Mouse (Mus musculus) kidney, embryonic 15.5 days (tissue): ENCODE results near the gene Cpt1c. TPM values are rescaled to one million over a fixed set of nuclear protein-coding genes. Genes with fewer than 3 reads are reported as not detected.

Experiments
- ATAC-seq: fragments of 200-750 bp; cut with Nextera tagmentation; replicated peaks from 2 replicates; pipeline ENCODE4 v1.8.0; 2017; ENCODE audit warnings: moderate TSS enrichment; ENCODE audit not compliant: low FRiP score
- H3K27ac ChIP-seq: fragments of 300-500 bp; sonication (generic); 2 replicates; pipeline ENCODE4 v1.5.1; 2015; ENCODE audit warnings: mild to moderate bottlenecking, inconsistent platforms
- H3K27me3 ChIP-seq: fragments of 300-500 bp; sonication (generic); 2 replicates; pipeline ENCODE4 v1.6.1; 2015; ENCODE audit warnings: inconsistent platforms
- H3K36me3 ChIP-seq: fragments of 300-500 bp; sonication (generic); 2 replicates; pipeline ENCODE4 v1.6.1; 2015; ENCODE audit warnings: inconsistent platforms
- H3K4me1 ChIP-seq: fragments of 300-500 bp; sonication (generic); 2 replicates; pipeline ENCODE4 v1.6.1; 2015; ENCODE audit warnings: inconsistent platforms
- H3K4me2 ChIP-seq: fragments of 300-500 bp; sonication (generic); 2 replicates; pipeline ENCODE4 v1.6.1; 2015; ENCODE audit warnings: moderate library complexity, mild to moderate bottlenecking, inconsistent platforms
- H3K4me3 ChIP-seq: fragments of 300-500 bp; sonication (generic); replicated peaks from 2 replicates; pipeline ENCODE4 v1.5.1; 2015; ENCODE audit warnings: mild to moderate bottlenecking, inconsistent platforms
- H3K9ac ChIP-seq: fragments of 300-500 bp; sonication (generic); 2 replicates; pipeline ENCODE4 v1.6.1; 2015; ENCODE audit warnings: mild to moderate bottlenecking, inconsistent platforms
- H3K9me3 ChIP-seq: fragments of 300-500 bp; sonication (generic); replicated peaks from 2 replicates; pipeline ENCODE4 v1.6.1; 2016; ENCODE audit warnings: inconsistent platforms
- WGBS: fragments of 180-500 bp; shearing (Covaris S2); methylation state at CpG from one replicate; pipeline ENCODE4 v1.1.7; 2015; ENCODE audit warnings: mixed read lengths; 5-methylcytosine and 5-hydroxymethylcytosine counted together
- polyA plus RNA-seq: library from polyadenylated mRNA; unstranded; fragments of >200 nt; fragmentation: Nextera tagmentation; extraction: Ambion mirVana; gene quantifications from 2 replicates; pipeline ENCODE4 v1.2.1, GENCODE M21; 2015

Gene Cpt1c
- polyA plus RNA-seq, 1 experiment from 2014 or later, result 25.1 TPM

DNA sequence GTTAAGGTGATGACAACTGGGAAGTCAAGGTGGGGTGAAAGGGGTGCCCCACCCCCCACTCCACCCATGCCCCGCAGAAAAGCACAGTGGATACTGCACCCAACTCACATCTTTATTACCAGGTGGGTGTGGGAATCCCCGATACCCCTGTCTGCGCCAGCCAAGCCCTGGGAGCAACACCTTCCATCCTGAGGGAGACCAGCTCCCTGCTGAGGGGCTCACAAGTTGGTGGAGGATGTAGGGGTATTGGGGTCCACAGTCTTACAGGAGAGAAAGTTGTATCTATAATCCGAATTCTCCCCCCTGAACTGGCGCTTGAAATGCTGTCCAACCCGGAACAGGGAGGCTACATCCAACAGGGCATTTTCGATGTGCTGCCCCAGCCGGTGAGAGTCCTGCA, 15.4 kb downstream of the Cpt1c start:
- Histone ChIP-seq H3K27ac (no peak overlapping the region), H3K9me3 (no peaks in the 10 kb centered on the region), H3K4me2 (no peak overlapping the region), H3K36me3 (peaks cover 33% of the 10 kb centered on the region), H3K9ac (no peak overlapping the region), H3K4me3 (no peak overlapping the region), H3K27me3 (no peaks in the 10 kb centered on the region), H3K4me1 (peaks cover 9% of the 10 kb centered on the region)
- WGBS, result 91% methylated on average over 8 of the region's 8 CpGs
- ATAC-seq, result no peak

GRCm38 (mm10) chr7:44958208-44958607, 16.4 kb downstream of the Cpt1c start:
- Histone ChIP-seq H3K27ac (no peak overlapping the region), H3K9me3 (no peaks in the 10 kb centered on the region), H3K9ac (no peak overlapping the region), H3K4me2 (no peak overlapping the region), H3K36me3 (peaks cover 26% of the 10 kb centered on the region), H3K4me3 (no peak overlapping the region), H3K4me1 (peaks cover 9% of the 10 kb centered on the region), H3K27me3 (no peaks in the 10 kb centered on the region)
- WGBS, result 55% methylated on average over 7 of the region's 7 CpGs
- no peak for ATAC-seq

GRCm38 (mm10) chr7:44957183-44957835, 17.3 kb downstream of the Cpt1c start:
- Histone ChIP-seq H3K27me3 (no peaks in the 10 kb centered on the region), H3K4me2 (no peak overlapping the region), H3K4me1 (peaks cover 16% of the 10 kb centered on the region), H3K4me3 (no peak overlapping the region), H3K27ac (peak overlapping the region; percentile 29), H3K9ac (no peak overlapping the region), H3K36me3 (peaks cover 18% of the 10 kb centered on the region), H3K9me3 (no peaks in the 10 kb centered on the region)
- WGBS, result 72% methylated on average over 20 of the region's 20 CpGs
- ATAC-seq, result no peak

- Histone ChIP-seq H3K9me3 (no peaks in the 10 kb centered on the region), H3K4me1 (peaks cover 26% of the 10 kb centered on the region), H3K27me3 (peaks cover 6% of the 10 kb centered on the region), H3K9ac (no peak overlapping the region), H3K27ac (no peak overlapping the region), H3K4me3 (no peak overlapping the region), H3K36me3 (peaks cover 9% of the 10 kb centered on the region; the same call in 1 of the 2 replicates), H3K4me2 (no peak overlapping the region)
- 57% methylated on average over 6 of the region's 6 CpGs for WGBS
- no peak for ATAC-seq
Observed at GRCm38 (mm10) chr7:44956266-44956665, 18.4 kb downstream of the Cpt1c start.

DNA sequence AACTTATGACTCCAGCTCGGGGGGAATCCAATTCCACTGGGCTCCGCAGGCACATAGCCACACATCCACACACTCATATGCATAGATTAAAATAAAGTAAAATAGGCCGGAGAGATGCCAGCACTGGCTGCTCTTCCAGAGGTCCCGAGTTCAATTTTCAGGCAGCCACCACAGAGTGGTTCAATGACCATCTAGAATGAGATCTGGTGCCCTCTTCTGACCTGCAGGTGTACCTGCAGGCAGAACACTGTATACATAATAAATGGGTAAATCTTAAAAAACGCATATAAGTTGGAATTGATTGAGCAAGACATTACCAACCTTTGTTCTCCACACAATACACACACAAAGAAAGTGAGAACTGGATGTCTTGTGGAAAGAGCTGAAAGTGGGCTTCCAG, 19.0 kb downstream of the Cpt1c start:
- Histone ChIP-seq H3K4me2 (no peak overlapping the region), H3K4me3 (no peak overlapping the region), H3K27me3 (peaks cover 12% of the 10 kb centered on the region), H3K9me3 (no peaks in the 10 kb centered on the region), H3K27ac (no peak overlapping the region), H3K36me3 (peaks cover 4% of the 10 kb centered on the region; the same call in 1 of the 2 replicates), H3K4me1 (peaks cover 26% of the 10 kb centered on the region), H3K9ac (no peak overlapping the region)
- 45% methylated on average over 5 of the region's 5 CpGs for WGBS
- ATAC-seq, result no peak

DNA sequence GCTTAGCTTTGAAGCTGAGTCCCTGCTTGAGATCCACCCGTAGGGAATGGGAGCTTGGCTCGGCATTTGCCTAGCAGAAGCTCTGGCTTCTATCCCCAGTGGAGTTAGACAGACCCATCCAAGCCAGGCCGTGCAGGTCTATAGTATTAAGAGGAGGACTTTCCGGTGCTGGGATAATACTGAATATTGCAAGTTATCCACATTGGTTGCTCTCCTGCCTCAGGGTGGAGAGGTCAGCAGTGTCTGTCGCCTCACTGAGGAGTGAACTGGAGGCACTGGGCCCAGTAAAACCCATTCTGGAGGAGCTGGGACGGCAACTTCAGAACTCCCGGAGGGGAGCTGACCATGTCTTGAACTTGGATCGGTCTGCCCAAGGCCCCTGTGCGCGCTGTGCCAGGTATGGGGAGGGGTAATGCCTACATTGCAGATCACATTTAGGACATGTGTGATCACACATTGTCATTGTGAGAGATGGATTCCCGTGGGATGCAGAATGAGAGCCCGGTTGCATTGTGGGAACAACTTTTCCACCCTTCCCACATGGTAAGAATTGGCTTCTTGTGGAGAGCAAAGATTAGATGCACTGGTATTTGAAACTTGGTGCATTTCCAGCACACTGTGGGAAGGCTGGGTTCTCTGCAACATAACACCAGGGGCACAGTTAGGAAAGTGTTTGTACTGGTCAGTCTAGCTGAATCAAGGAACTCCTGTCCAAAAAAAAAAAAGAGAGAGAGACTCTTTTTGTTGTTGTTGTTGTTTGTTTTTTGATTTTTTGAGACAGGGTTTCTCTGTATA, 20.4 kb downstream of the Cpt1c start:
- Histone ChIP-seq H3K27ac (no peak overlapping the region), H3K36me3 (peaks cover 1% of the 10 kb centered on the region; the same call in 1 of the 2 replicates), H3K9ac (no peak overlapping the region), H3K4me2 (no peak overlapping the region), H3K9me3 (no peaks in the 10 kb centered on the region), H3K4me3 (no peak overlapping the region), H3K4me1 (peaks cover 26% of the 10 kb centered on the region), H3K27me3 (peaks cover 25% of the 10 kb centered on the region)
- no peak for ATAC-seq
- 85% methylated on average over 12 of the region's 12 CpGs for WGBS

DNA sequence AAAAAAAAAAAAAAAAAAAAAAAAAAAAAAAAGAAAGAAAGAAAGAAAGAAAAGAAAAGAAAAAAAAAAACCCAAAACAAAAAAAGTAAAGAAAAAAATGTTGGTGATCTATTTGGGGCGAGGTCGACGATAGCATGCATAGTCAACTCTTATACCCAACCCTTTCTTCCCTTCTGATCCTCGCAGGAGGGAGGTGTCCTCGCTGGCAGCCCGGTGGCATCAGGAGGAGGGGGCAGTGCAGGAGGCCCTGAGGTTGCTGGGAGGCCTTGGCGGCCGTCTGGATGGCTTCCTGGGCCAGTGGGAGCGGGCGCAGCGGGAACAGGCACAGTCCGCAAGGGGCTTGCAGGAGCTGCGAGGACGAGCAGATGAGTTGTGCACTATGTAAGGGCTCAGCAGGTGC, 21.1 kb downstream of the Cpt1c start:
- H3K36me3 ChIP-seq, result no peaks in the 10 kb centered on the region

DNA sequence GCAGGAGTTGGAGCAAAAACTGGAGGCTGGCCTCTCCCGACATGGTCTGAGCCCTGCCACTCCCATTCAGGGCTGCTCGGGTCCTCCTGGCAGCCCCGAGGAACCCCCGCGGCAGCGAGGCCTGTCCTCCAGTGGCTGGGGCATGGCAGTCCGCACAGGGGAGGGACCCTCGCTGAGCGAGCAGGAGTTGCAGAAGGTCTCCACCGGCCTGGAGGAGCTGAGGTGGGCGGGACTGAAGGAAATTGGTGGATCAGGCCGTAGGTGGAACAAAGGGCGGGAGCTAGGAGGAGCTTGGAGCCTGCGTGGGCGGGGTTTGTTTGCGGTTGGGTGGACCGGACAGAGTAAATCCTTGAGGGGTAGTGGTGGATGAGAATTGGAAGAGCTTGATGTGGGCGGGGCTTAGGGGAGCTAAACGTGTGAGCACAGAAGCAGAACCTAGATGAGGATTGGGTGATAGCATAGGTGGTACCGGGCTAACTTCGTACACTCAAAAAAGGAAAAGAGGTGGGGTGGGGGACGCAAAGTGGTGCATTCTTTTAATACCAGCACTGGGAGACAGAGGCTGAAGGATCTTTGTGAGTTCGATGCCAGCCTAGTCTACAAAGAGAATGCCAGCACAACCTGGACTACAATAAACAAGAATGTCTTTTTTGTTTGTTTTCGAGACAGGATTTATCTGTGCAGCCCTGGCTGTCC, 21.9 kb downstream of the Cpt1c start:
- H3K27me3 ChIP-seq, result peaks cover 34% of the 10 kb centered on the region
- H3K9me3 ChIP-seq, result no peaks in the 10 kb centered on the region
- WGBS, result 7% methylated on average over 24 of the region's 24 CpGs
- peaks cover 22% of the 10 kb centered on the region for H3K4me1 ChIP-seq
- peak overlapping the region; percentile 54 for H3K4me3 ChIP-seq
- ATAC-seq, result peak; percentile 91
- H3K36me3 ChIP-seq, result no peaks in the 10 kb centered on the region
- peak overlapping the region; percentile 87 for H3K27ac ChIP-seq
- H3K9ac ChIP-seq, result peak overlapping the region; percentile 57
- H3K4me2 ChIP-seq, result peak overlapping the region; percentile 93

More for the DNA sequence above, 21.1 kb downstream of the Cpt1c start:
- Histone ChIP-seq H3K4me3 (no peak overlapping the region), H3K4me1 (peaks cover 26% of the 10 kb centered on the region), H3K4me2 (no peak overlapping the region), H3K27me3 (peaks cover 30% of the 10 kb centered on the region), H3K27ac (no peak overlapping the region), H3K9me3 (no peaks in the 10 kb centered on the region), H3K9ac (no peak overlapping the region)
- 59% methylated on average over 14 of the region's 14 CpGs for WGBS
- ATAC-seq, result no peak

DNA sequence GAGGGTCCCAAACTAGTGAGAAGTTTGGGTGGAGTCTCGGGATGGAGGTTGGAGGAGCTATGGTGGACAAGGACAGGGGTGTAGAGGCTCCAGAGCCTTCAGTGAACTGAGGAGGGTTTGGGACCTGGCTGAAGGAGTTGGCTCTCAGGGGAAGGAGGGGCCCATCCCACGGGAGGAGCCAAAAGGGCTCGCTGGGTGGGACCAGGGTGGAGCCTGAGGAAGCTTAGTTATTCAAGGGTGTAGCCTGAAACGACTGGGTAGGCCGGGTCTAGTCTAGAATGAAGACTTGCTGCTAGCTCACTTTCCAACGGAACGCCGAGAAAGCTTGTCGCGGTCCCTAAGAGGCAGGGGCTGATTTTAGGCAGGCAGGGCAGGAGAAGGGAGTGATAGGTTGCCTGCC, 22.7 kb downstream of the Cpt1c start:
- H3K9me3 ChIP-seq, result no peaks in the 10 kb centered on the region
- under 1% methylated on average over 10 of the region's 10 CpGs for WGBS
- H3K36me3 ChIP-seq, result no peaks in the 10 kb centered on the region
- peak overlapping the region; percentile 93 for H3K4me2 ChIP-seq
- peaks cover 34% of the 10 kb centered on the region for H3K27me3 ChIP-seq
- peak overlapping the region; percentile 87 for H3K27ac ChIP-seq
- ATAC-seq, result peak; percentile 89
- peak overlapping the region; percentile 54 for H3K4me3 ChIP-seq
- peak overlapping the region; percentile 57 for H3K9ac ChIP-seq
- H3K4me1 ChIP-seq, result peaks cover 17% of the 10 kb centered on the region

GRCm38 (mm10) chr7:44949922-44950321, 24.7 kb downstream of the Cpt1c start:
- peaks cover 34% of the 10 kb centered on the region for H3K27me3 ChIP-seq
- no peak overlapping the region for H3K27ac ChIP-seq
- no peaks in the 10 kb centered on the region for H3K9me3 ChIP-seq
- H3K4me2 ChIP-seq, result no peak overlapping the region
- peaks cover 17% of the 10 kb centered on the region for H3K4me1 ChIP-seq
- H3K36me3 ChIP-seq, result no peaks in the 10 kb centered on the region
- ATAC-seq, result no peak
- 65% methylated on average over 6 of the region's 6 CpGs for WGBS
- no peak overlapping the region for H3K4me3 ChIP-seq
- H3K9ac ChIP-seq, result no peak overlapping the region

DNA sequence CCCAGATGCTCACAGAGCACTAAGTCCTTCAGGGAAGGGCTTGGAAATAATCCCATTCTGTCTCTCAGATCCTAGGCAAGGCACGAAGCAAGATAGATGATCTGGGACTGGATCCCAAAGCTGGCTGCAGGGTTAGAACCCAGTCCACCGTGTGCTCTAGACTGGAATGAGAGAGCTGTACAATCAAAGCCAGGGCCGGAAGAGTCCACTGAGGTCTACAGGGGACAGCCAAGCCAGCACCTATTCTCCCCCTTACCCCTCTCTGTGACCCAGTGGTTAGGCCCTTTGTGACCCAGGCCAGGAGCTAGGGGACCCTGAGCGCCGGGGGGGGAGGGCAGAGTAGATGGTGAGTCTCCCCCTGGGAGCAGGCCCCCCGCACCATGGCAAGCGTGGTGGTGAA, 31.7 kb downstream of the Cpt1c start, which contains the start of gene Tsks:
TSS of gene Tsks (plus strand) at position 301 of the 400 bp plus-strand sequence.
- no peak for ATAC-seq
- H3K36me3 ChIP-seq, result no peaks in the 10 kb centered on the region
- WGBS, result 88% methylated on average over 7 of the region's 7 CpGs
- H3K9me3 ChIP-seq, result no peaks in the 10 kb centered on the region
- no peaks in the 10 kb centered on the region for H3K27me3 ChIP-seq
- no peaks in the 10 kb centered on the region for H3K4me1 ChIP-seq
- H3K9ac ChIP-seq, result no peak within 1 kb of the TSS
- H3K27ac ChIP-seq, result no peak within 1 kb of the TSS
- no peak within 1 kb of the TSS for H3K4me3 ChIP-seq
- no peak within 1 kb of the TSS for H3K4me2 ChIP-seq

DNA sequence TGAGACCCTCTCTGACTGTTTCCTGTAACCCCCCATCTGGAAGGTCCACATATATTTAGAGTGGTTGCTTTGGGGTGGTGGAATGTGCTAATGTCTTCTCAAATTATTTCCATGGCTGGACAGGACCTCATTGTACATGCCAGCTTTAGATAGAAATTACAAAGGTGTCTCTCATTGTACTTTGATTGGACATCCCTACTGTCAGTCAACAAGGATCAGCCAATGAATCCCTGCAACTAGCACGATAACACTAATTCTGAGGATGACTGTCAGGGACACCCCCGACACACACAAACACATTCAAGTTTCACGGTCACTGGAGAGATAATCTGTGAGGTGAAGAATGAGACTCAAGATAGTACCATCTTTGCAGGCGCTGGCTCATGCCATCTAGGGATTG, 36.0 kb downstream of the Cpt1c start:
- Histone ChIP-seq H3K36me3 (no peaks in the 10 kb centered on the region), H3K27me3 (no peaks in the 10 kb centered on the region), H3K4me2 (no peak overlapping the region), H3K9me3 (peaks cover 4% of the 10 kb centered on the region; the same call in 1 of the 2 replicates), H3K27ac (no peak overlapping the region), H3K4me1 (no peaks in the 10 kb centered on the region), H3K9ac (no peak overlapping the region), H3K4me3 (no peak overlapping the region)
- 92% methylated on average over 4 of the region's 4 CpGs for WGBS
- ATAC-seq, result no peak
